Mouse (Mus musculus): ENCODE results near the gene Spata1.

The Spata1 gene

DNA sequence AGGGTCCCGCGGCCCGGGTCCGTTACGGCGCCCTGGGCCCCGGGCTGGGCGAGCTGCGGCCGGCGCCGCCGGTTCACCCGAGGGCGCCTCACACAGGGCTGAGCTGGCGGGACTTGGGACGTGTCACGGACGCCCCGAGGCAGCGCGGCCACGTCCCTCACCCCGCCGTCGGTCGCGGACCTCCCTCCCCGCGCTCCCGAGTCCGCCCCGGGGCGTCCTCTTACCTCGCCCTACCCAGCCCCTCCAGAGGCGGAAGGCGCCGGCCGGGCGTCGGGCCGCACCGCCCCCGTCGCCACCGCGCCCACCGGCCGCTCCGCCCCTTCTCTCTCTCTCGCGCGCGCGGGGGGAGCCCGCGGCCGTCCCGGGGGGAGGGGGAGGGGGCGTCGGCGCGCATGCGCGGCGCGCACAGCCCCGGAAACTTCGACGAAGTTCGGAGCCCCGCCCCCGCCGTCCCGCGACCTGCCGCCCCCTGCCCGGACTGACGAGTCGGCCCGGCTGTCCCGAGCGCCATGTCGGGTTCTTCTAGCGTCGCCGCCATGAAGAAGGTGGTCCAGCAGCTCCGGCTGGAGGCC is at the start of gene Spata1, which contains the start of gene Gng5:
Spata1 (minus strand) TSS at position 323 of the 572 bp plus-strand sequence.
Gng5 (plus strand) TSS at position 377 of the 572 bp plus-strand sequence.
- DNase-seq (ENCODE audit: low spot score) = peak; percentile 82

DNA sequence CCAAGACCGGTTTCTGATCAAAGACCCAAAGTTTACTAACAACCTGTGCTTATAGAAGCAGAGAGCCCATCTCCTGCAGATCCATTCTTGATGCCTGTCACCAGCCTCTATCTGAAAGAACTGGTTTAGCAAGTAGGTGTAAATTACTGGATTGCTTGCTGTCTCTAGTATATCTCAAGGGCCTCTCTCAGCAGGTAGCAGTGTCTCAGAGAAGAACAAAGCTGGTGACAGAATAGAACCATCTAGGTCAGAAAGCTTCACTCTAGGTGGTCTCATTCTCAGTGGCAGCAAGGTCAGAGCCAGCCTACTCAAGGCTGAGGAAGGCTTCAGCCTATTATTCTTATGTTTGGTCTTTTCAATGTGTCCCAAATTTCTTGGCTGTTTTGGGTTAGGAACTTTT is 44.1 kb upstream of the Spata1 start:
- no peak for DNase-seq (ENCODE audit: low spot score)

DNA sequence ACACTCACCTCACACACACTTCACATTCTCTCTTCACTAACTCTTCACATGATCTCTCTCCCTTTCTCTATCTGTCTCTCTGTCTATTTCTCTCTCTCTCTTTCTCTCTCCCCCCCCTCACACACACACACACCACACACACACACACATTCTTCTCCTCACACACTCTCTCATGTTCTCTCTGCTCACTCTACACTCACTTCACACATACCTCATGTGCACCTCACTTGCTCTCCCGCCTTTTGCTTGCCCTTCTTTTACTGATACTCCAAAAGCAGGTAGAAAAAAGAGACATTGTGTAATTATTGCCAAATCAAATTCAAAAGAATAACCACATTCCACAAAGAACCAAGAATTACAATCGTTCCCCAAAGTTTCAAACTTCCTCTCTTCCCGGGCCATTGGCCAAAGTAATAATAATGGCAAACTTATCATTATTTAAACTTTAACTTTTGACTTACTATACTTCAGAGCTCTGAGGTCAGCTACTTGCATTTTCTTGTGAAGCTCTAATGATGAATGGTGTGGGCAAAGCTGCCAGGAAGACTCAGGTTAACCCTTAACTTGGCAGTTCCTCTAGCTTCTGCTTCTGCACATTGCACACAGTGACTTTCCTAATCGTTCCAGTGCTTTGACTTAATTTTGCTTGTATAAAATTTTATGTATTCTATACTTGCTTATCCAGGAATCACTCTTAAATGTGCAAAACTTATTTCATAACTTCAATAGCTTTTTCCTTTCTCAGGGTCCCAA is 41.1 kb upstream of the Spata1 start:
- DNase-seq (ENCODE audit: low spot score) = no peak

DNA sequence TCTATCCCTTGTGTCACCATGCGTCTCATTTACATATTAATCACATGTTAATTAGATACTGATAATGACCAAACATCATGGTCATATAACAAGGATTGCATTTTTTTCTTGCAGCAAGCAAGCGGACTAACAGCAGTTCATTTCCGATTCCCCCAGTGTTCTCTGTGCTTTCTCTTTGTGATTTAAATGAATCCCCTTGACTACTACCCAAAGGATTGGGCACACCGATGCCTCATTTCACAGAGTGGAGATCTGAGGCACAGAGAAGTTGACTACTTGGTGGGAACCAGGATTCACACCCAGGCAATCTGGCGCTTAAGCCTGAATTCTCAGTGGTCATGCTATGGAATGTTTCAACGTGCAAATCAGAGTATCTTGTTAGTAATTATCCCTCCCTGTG is 35.4 kb upstream of the Spata1 start:
- DNase-seq (ENCODE audit: low spot score) = no peak

GRCm38 (mm10) chr3:146528335-146528734 is 28.8 kb upstream of the Spata1 start:
- DNase-seq (ENCODE audit: low spot score) = no peak

DNA sequence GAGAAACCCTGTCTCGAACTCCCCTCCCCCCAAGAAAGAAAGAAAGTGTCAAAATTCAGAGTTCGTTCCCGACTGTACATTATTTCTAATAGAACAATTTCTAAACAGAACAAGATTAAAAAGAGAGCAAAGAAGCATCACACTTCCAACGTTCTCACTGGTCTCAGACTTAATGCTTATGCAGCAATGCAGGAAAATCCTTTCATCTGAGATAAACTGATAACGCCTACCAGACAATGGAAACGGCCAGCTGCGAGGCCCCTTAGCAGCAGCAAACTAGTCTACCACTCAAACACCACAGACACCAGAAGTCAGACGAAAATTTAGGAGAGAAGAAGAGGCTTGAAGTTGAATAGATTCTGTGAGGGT is 22.1 kb upstream of the Spata1 start:
- DNase-seq (ENCODE audit: low spot score) = no peak

GRCm38 (mm10) chr3:146520798-146521651 is 21.5 kb upstream of the Spata1 start, which contains the start of gene Rpf1:
Gene Rpf1, minus strand, starts transcription at chr3:146521429.
- peak; percentile 79 for DNase-seq (ENCODE audit: low spot score)

- no peak for DNase-seq (ENCODE audit: low spot score)
These were observed 20.8 kb upstream of the Spata1 start for GRCm38 (mm10) chr3:146520226-146520797.

DNA sequence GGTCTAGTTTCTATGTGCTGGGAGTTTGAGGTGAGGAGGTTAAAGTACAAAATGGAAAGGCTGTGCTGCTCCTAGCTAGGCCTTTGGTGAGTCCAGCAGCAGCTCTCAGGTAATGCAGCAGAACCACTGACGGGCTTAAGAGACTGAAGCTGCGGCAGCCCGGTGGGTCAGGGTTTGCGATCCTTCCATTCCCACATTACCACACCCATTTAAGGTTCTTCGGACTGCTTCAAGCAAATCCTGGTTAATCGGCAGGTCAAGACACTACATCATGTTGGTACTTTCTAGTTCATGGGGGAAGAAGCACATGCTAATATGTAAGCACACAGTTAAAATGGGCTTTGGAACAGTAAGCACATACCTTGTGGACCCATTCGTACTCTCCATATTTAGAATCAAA is 7.2 kb upstream of the Spata1 start:
- no peak for DNase-seq (ENCODE audit: low spot score)

DNA sequence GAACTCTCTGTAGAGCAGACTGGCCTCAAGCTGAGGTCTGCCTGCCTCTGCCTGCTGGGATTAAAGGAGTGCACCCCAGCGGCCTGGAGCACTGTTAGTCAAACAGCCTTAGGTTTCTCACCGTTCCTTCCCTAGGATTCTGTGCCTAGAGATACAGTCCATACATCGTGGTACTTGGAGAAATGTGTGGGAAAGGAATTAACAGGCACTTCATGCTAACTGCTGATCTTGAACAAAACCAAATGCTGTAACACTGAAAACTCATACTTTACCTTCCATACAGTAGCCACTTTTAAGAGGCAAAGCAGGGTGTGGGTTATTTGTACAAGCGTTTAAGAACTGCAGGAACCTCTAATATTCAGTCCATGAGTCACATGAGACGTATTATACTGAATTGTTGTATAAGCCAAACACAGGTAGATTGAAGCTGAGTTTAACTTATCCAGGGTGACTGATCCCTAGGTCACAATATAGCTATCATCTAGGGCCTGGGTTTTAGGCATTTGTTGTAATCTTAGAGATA is 2.1 kb upstream of the Spata1 start:
- no peak for DNase-seq (ENCODE audit: low spot score)

DNA sequence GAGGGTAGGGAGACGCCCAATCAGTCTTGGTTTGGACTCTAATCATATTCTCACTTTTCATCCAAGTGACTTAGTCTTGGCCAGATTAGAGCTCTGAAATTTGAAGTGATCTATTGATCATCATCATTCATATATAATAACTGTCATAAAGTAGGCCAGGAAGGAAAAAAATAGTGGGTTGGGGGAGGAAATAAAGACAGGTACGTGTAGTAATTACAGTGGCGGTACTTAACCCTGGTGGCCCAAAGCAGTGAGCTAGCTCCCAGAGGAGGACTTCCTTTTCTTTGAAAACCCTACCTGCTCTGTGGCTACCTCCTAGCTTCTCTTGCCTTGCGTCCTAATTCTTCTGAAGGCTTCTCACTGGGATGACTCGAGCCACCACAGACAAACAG is 1.3 kb upstream of the Spata1 start:
- DNase-seq (ENCODE audit: low spot score) = no peak

- DNase-seq (ENCODE audit: low spot score) = peak; percentile 46
These were observed 653 bp upstream of the Spata1 start for GRCm38 (mm10) chr3:146500003-146500809.

- DNase-seq (ENCODE audit: low spot score) = no peak
These were observed 564 bp downstream of the Spata1 start for GRCm38 (mm10) chr3:146498989-146499388.

- DNase-seq (ENCODE audit: low spot score) = no peak
These were observed 4.6 kb downstream of the Spata1 start for GRCm38 (mm10) chr3:146494941-146495340.

- no peak for DNase-seq (ENCODE audit: low spot score)
These were observed 13.1 kb downstream of the Spata1 start for GRCm38 (mm10) chr3:146486464-146486863.

- no peak for DNase-seq (ENCODE audit: low spot score)
These were observed 17.5 kb downstream of the Spata1 start for GRCm38 (mm10) chr3:146482044-146482443.

DNA sequence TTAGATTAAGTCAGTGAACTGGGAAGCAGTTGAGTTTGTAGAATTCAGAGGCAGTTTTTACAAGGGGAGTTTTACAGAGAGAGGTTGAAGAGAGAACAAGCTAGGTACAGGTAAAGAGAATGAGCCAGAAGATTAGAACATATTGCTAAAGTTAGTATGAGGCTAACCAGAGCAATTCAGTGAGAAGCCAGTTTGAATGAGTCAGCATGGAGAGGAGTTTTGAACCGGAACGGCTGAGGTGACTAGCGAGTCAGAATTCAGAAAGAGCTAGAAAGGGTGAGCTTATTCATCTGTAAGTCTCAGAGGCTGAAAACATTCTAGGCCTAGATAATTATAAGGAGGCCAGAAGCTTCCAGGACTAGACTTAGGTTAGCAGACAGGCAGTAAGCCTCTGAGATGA is 25.1 kb downstream of the Spata1 start:
- no peak for DNase-seq (ENCODE audit: low spot score)

GRCm38 (mm10) chr3:146473741-146474140 is 25.8 kb downstream of the Spata1 start:
- no peak for DNase-seq (ENCODE audit: low spot score)

GRCm38 (mm10) chr3:146472657-146473056 is 26.9 kb downstream of the Spata1 start:
- DNase-seq (ENCODE audit: low spot score) = no peak

GRCm38 (mm10) chr3:146469226-146469625 is 30.3 kb downstream of the Spata1 start:
- DNase-seq (ENCODE audit: low spot score) = no peak

- DNase-seq (ENCODE audit: low spot score) = no peak
These were observed 36.6 kb downstream of the Spata1 start for GRCm38 (mm10) chr3:146462939-146463338.
